Mouse (Mus musculus) cerebellum, adult 8-10 months (tissue): ENCODE results near the gene Ankrd44.

Source experiments
- DNase-seq: peaks from one replicate; pipeline ENCODE4 v3.0.0; 2022

The Ankrd44 gene

GRCm38 (mm10) chr1:54749516-54749915 lies 176.7 kb downstream of the Ankrd44 start:
- no peak for DNase-seq

GRCm38 (mm10) chr1:54747785-54748420 lies 178.3 kb downstream of the Ankrd44 start:
- no peak for DNase-seq

GRCm38 (mm10) chr1:54745666-54746065 lies 180.5 kb downstream of the Ankrd44 start:
- DNase-seq: no peak

- DNase-seq: no peak
Observed at GRCm38 (mm10) chr1:54744171-54744570, 182.0 kb downstream of the Ankrd44 start.

- DNase-seq: no peak
Observed at GRCm38 (mm10) chr1:54743072-54743471, 183.1 kb downstream of the Ankrd44 start.

GRCm38 (mm10) chr1:54740936-54741335 lies 185.3 kb downstream of the Ankrd44 start:
- no peak for DNase-seq

- no peak for DNase-seq
Observed at GRCm38 (mm10) chr1:54737472-54737871, 188.7 kb downstream of the Ankrd44 start.

- DNase-seq: no peak
Observed at GRCm38 (mm10) chr1:54734917-54735664, 191.1 kb downstream of the Ankrd44 start.

GRCm38 (mm10) chr1:54729316-54729715 lies 196.9 kb downstream of the Ankrd44 start:
- DNase-seq: no peak

- DNase-seq: no peak
Observed at GRCm38 (mm10) chr1:54726555-54726954, 199.6 kb downstream of the Ankrd44 start.

GRCm38 (mm10) chr1:54716921-54717320 lies 209.3 kb downstream of the Ankrd44 start:
- no peak for DNase-seq

GRCm38 (mm10) chr1:54715061-54715760 lies 211.0 kb downstream of the Ankrd44 start:
- DNase-seq: no peak

GRCm38 (mm10) chr1:54713231-54714173 lies 212.7 kb downstream of the Ankrd44 start:
- no peak for DNase-seq

GRCm38 (mm10) chr1:54711568-54711967 lies 214.6 kb downstream of the Ankrd44 start:
- DNase-seq: no peak

- no peak for DNase-seq
Observed at GRCm38 (mm10) chr1:54710550-54710949, 215.6 kb downstream of the Ankrd44 start.

- no peak for DNase-seq
Observed at GRCm38 (mm10) chr1:54707888-54708565, 218.2 kb downstream of the Ankrd44 start.

- DNase-seq: no peak
Observed at GRCm38 (mm10) chr1:54707036-54707887, 218.9 kb downstream of the Ankrd44 start.

GRCm38 (mm10) chr1:54706621-54707020 lies 219.6 kb downstream of the Ankrd44 start:
- no peak for DNase-seq

- DNase-seq: no peak
Observed at GRCm38 (mm10) chr1:54703466-54703865, 222.7 kb downstream of the Ankrd44 start.

GRCm38 (mm10) chr1:54702918-54703317 lies 223.3 kb downstream of the Ankrd44 start:
- DNase-seq: no peak

- DNase-seq: no peak
Observed at GRCm38 (mm10) chr1:54695396-54695795, 230.8 kb downstream of the Ankrd44 start.
